Mouse (Mus musculus) natural killer cell, adult 2 months (primary cell): ENCODE results near the gene Trim75.
"Not testable (repeated sequence)": the region's sequence is repeated elsewhere in the genome, so short reads cannot be mapped to it uniquely, and the experiment has no call there.

Experiments
- DNase-seq, 2 experiments: peaks; one replicate each; pipeline ENCODE4 v3.0.0; 2022; ENCODE audit warnings: low spot score in 2 of 2

The Trim75 gene

DNA sequence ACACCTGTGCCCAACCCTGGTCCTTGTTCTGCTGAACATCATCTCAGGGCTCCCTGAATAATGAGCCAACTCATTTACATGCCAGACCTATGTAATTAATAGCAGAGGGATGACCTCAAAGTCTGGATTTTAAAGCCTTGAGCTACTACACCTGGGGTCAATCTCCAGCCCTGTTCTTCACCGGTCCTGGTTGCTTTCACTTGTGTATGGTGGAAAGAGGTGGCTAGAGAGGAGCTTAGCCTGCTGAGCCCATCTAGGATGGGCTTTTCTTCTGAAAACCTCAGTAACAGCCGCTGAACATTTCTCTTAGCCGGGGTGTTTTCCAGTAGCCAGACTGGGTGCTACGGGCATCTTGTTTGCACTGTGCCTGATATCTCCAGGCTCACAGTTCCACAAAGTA, at the start of gene Trim75:
Gene Trim75 (minus strand): TSS at position 101 of the 400 bp plus-strand sequence.
- DNase-seq: no peak

DNA sequence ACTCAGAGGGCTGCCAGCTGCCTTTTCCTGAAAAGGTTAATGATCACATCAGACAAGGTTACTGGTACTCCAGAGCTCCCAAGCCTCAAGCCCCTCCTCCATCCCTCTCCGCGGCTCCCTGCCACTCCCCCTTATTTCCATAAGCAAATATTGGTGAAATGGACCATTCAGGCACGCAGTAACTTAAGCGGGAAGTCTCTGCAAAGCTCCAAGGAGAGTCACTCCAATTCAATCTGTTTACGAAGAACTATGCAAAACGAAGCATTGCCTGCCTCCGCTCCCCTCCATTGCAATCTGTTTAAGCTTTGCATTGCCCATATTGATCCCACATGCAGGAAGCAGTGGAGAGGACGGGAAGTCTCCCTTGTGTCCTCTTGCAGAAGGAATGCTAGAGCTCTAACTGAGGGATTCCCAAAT, 49.5 kb upstream of the Trim75 start, which contains the start of gene Apela:
Gene Apela (minus strand): TSS at position 220 of the 417 bp plus-strand sequence.
- DNase-seq: no peak

DNA sequence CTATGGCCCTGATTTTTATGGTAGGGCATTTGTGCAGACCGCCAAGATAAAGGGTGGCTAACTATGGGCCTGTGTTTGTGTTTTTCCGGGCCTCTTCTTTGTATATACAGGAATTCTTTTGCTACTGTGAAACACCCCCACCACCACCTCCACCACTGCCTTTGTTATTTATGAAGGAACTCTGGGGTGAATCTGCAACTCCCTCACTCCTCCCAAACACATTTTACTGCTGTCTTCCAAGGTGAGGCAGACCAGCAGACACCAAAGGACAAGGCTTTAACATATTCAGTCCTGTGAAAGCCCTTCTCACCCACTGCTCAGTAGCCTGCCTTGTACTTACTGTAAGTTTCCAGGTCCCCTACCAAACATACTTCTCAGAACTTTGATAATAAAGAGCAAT, 46.5 kb upstream of the Trim75 start:
- DNase-seq: no peak

DNA sequence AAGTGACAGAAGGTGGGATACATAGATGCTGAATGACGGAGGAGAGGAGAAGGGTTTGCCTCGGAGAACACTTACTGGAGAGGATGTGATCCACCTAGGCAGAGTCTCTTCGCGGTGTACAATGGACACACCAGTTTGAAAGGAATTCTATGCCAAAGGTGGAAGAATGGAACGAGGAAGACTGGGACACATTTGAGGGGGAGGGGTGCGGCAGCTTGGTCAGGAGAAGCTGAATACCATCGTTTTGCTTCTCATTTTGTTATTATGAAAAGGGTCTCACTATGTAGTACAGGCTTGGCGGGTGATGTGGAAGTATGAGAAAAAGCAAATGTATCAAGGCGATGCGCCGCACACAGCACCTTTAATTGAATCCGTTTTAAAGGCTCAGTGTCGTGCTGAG, 45.4 kb upstream of the Trim75 start:
- no peak for DNase-seq

DNA sequence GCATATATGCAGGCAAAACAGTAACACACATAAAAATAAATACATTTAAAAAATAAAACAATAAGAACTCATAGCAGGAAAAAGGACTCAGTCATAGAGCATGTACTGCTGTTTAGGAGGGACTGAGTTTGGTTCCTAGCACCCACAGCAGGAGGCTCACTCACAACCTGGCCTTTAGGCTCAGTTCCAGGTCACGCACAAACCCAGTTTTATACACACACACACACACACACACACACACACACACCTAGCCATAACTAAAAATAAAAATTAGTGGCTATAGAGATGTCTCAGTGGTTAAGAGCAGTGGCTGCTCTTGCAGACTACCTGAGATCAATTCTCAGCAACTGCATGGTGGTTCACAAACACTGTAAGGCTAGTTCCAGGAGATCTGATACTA, 44.5 kb upstream of the Trim75 start:
- no peak for DNase-seq

DNA sequence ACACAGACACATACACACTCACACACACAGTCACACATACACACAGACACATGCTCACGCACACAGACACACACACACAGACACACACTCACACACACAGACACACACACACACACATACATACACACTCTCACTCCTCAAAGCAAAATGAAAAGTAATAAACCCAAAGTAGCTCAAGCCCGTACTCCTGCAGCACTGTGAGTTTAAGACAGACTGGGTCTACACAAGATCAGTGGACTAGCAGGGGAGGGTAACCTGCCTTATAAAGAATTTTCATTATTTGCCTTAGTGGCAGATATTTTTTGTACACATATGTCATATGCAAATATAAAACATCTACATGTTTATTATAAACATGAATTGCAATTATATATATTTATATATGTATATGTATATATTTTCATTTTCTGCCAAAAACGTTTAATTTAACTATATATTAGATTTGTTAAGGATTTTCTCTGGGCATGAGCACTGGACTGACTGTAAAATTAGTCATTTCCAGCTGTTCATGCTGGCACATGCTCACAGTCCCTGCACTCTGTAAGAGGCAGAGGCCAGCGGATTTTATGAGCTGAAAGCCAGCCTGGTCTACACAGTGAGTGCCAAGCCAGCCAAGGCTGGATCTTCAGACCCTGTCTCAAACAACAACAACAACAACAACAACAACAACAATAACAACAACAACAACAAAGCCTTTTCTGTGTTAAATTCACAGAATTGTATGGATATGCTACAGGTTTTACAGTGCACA, 43.3 kb upstream of the Trim75 start:
- no peak for DNase-seq

DNA sequence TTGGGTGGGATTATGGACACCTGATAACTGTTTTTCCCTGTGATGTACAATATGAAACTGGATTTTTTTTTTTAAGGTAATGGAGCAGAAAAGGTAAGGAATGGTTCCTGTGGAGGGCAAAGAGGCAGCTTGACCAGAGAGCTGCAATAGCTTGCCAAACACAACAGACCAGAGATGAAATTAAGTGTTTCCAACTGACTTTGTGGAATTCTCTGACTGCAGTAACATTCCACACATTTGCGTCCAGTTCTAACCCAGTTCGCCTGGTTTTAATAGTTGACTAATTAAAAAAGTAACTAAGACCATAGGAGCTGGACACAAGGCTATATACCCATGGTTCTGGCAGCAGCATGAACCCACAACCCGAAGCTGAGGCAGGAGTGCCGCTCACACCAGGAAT, 42.1 kb upstream of the Trim75 start:
- DNase-seq: no peak

DNA sequence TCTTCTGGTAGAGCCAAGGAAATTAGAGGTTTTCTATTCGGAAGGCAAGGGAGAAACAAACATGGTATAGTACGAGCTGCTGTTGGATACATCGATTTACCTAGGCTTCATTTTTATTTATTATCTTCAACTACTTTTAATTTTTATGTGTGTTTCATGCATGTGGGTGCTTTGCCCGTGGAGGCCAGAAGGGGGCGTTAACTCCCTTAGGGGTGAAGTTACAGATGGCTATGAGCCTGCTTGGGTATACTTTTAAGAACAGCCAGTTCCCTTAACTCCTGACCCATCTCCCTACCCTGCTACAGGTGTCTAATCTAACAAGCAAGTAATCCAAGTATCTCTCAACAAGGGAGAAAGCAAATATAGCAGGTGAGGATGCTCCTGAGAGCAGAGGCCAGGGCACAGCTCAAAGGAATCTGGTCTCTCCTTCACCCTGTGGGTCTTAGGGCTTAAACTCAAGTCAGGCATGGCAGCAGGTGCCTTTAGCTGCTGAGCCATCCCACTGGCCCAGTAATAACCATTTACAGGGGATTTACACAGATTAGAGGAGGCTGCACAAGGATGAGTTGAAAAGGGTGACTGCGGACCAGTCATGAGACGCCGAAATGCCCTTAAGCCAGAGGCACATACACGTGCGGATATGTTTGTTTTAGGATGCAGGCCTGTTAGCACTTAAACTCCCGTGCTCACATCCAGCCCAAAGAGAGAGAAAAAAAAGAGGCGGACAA, 41.5 kb upstream of the Trim75 start:
- DNase-seq: no peak

DNA sequence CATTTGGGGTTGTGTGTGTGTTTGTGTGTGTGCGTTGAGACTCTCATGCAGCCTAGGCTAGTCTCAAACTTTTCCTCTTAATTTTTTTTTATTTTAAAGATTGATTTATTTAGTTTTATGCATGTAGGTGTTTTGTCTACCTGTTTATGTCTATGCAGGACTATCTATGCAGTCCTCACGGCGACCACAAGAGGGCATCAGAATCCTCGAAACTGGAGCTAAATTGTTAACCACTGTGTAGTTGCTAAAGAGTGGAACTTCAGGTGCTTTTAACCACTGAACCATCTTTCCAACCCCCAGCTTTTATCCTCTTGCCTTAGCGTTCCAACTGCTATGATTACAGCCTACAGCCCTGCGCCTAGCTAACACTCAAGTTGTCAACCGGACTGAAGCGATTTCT, 34.9 kb upstream of the Trim75 start:
- DNase-seq: peak in 1 of 2 experiments; percentile 24

DNA sequence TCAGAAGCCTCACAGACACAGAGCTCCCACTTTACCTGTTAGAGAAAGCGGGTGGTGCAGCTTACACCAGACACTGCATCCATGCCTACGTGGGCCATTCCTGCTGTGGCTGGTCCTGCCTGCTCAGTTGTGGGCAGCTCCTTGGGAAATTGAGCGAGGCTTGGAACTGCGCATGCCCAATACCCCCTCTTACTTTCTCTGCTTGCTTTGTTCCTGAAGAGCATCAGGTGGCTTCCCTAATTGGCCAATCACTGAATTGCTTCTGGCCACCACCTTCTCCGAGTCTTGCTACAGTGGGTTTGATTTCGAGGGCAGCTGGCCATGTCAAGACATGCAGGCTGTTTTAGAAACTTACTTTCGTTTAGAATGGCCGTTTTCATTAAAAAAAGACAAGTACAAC, 30.8 kb upstream of the Trim75 start, which contains the start of the genes Trim61 and Trim60:
Gene Trim61 (minus strand): TSS at position 101 of the 400 bp plus-strand sequence.
Gene Trim60 (minus strand): TSS at position 162 of the 400 bp plus-strand sequence.
- no peak for DNase-seq

DNA sequence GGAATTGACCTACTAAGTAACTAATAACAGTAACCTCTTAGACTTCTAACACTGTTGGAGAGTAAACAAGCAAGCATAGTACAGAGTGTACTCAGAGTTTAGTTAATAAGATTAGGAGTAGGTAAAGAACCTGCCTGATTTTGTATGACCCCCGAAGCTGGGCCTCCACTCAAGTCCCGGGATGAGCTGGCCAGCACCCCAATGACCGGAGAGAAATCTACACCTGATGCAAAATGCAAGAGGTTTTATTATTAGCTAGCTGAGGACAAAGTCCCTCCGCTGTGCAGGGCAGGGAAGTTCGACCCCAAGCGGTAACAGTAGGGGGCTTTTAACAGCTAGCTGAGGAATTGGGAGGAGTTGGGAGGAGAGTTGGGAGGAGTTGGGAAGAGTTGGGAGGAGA, 20.0 kb upstream of the Trim75 start:
- not testable (repeated sequence) for DNase-seq

DNA sequence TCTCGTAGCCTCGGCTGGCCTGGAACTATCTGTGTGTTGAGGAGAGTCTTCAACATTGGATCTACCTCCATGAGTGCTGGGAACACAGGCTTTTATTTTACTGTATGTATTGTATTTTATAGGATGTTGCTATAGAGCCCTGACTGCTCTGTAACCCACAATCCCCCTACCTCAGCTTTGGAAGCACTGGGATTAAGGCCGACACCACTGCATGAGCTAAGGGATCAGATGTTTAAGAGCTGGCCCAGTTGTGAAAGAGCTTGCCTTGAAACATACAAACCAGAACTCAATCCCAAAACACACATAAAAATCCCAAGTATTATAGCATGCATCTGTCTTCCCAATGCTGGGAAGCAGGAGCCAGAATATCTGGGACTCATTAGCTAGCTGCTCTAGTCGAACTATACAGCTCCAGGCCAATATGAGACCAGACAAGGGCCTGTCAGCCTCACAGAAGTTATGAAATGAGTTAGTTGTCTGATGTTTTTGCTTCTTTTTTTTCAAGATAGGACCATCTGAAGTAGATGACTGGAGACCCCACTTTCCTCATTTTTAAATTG, 11.3 kb upstream of the Trim75 start:
- DNase-seq: no peak

DNA sequence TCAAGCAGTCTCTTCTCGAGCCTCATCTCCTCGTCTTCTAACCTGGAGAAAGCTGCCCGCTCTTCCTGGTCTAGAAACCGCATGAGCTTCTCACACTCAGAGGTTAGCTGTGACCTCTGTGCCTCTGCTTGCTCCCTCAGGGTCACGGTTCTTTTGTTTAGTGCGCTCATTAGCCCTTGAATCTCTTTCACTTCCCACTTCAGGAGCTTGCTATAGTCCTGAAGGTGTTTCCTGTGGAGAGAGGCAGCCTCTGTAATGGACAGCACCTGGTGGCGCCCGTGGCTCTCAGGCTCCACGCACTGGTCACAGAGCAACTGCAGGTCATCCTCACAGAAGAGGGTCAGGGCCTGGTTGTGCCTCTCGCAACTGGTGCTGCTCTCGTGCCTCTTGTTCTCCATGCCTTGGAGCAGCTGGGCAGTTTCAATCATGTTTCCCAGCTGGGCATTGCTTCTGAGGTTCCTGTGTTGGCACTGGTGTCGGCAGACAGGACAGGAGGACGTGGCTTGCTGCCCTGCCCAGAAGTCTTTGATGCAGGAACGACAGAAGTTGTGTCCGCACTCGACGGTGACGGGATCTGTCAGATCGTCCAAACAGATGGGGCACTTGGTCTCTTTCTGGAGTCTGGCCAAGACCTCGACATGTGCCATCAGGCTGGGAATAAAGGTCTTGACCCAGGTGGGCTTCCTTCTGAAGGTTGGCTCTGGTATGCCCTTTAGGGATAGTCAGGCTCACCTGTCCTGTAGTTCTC, 4.3 kb downstream of the Trim75 start:
- no peak for DNase-seq

DNA sequence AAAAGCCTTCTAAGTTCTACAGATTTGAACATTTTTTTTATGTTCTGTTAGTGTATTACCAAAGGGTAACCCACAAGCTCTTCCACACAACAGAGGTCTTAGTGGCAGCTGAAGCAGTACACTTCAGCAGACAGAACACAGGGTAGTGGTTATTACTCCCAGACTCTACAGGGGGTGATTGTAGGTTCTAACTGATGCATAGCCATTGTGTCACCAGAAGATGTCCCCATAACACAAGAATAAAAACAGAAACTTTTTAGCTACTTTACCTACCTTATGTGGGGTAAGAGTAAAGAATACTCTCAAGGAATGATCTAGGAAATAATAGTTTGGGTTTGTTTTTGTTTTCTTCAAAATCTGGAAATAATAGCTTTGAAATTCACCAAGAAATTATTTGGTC, 24.8 kb downstream of the Trim75 start:
- no peak for DNase-seq

DNA sequence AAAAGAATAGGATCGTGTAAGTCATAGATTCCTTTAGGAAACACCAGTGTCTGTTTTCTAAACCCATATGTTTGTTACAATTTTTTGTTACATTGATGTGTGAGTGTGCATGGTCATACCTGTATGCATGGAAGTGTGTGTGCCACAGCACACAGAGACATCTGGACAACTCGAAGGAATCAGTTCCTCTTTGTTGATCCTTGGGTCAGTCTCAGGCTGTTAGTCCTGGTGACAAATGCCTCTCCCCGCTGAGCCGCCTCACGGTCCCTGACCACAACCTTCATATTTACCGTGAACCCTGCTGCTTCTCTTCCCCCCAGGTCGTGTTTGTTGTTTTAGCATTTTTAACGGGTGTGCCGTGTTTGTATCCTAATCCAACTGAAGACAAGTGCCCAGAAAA, 28.6 kb downstream of the Trim75 start:
- DNase-seq: no peak

DNA sequence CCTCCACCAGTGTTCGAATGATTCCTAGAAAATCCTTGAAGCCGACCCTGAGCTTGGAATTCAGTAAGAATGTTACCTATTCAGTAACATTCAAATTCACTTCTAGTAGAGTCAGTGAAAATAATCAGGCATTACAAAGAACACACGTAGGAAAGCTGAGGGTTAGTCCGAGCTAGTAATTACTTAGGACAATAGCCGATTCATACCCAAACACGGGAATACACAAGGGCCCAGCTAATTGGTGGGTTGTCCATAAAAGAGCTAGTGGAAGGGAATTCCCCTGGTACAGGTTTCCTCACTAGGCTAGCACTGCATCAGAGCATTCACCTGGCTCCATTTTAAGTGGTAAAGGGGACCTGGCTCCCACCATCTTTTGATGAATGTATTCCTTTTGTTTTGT, 35.5 kb downstream of the Trim75 start:
- DNase-seq: no peak

DNA sequence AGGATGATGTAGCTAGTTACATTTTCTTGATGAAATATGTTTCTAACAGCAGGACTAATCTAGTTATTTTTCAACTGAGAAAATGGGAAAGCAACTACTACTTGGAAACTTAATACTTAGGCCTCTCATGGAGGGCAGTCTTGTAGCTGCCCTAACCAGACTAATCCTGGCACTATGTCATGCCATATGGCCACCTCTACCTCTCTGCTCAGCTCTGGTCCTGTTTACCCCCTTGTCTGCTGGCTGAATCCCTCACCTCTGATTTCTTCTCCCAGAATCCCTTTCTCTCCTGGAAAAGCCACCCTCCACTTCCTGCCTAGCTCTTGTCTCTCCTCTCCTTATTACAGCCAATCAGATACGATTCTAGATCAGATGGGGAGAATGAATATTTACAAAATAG, 39.3 kb downstream of the Trim75 start:
- DNase-seq: no peak

DNA sequence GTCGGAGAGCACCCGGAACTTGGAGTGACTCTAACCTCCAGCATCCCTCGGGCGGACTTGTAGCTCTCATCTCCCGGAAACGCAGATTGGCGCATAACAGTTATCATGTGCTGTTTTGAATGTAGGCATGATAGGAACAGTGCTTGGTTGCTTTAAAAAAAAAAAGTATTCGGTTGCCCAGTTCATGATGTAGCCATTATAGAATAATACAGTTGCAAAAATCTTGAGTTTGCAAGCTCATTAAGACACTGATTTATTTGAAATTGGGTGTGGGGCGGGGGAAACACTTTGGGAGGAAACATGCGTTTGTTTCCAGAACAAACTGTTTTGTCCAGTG, 40.0 kb downstream of the Trim75 start:
- DNase-seq: no peak

DNA sequence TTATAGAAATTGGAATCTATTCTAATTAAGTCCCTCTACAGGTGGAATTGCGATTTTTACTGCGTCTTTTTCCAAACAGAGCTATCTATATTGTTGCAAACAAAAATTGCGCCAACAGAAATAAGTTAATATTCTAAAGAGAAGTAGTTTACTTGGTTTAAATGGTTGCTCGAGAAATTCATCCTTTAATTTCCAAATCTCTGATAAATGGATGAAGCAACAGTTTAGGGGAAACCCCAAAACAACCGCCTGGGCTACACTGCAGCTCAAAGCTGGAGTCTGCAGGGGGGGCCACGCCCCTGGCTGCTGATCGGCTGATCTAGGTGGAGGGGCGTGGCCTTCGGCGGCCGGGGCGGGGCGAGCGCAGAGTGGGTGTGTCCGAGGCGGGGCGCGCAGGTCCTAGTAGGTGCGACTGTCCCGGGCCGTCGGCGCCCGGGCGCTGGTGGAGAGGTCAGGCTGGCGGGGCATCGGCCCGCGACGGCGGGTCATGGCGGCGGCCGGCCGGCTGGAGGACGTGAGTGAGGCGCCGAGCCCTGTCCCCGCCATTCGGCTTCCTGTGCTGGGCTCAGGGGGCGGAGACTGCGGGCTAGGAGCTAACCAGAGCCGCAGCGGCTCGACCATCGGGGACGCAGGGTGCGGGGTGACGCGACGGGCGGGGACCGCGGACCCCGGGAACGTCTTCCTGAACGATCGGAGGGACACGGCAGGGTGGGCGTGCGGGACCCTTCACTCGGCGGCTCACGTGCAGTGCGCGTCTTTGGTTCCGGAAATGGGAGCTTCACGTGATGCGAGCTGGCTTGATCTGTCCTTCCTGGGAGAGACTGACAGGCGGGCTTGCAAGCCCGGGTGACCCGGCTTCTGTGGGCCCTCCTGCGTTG, 40.6 kb downstream of the Trim75 start, which contains the start of gene Tmem192:
Gene Tmem192 (plus strand): TSS at position 366 of the 878 bp plus-strand sequence.
- peak; percentile 98 for DNase-seq

DNA sequence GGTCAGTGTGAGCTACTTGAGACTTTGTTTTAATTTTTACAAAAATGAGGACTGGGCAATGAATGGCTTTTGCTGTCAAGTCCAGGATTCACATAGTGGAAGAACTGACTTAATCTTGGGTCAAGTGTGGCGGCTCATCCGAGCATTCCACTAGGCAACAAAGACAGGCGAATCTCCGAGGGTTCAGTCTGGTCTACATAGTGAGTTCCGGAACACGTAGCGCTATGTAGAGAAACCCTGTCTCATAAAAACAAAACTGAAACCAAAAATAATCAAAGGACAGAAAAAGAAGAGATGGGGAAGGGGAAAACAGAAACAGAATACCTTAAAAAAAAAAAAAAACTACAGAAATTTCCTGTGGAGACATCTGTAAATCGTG, 41.2 kb downstream of the Trim75 start:
- peak; percentile 22 to 26 for DNase-seq

DNA sequence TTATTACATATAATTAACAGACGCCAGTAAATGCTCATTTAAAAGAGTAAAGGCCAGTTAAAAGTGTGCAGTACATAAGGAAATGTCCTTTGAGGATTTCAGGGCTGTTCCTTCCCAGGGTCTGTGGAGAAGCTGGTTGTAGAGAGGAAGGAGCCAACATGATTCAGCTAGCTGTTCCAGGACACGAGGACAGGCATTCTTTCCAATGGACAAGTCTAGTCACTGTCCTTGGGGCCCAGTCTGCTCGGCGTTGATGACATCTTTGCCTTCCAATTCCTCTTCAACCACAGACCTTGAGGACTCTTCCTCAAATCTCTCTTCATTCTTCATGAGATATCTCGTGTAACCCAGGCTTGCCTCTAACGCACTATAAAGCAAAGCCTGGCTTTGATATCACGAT, 42.0 kb downstream of the Trim75 start:
- DNase-seq: no peak
